Mouse (Mus musculus) right cerebral cortex, postnatal 25 days (tissue): ENCODE data around the gene Hist1h2bf.
"Not testable (repeated sequence)": the region's sequence is repeated elsewhere in the genome, so short reads cannot be mapped to it uniquely, and the experiment has no call there.

Source experiments
- DNase-seq: peaks from one replicate; pipeline ENCODE4 v3.0.0; 2022

Hist1h2bf gene

DNA sequence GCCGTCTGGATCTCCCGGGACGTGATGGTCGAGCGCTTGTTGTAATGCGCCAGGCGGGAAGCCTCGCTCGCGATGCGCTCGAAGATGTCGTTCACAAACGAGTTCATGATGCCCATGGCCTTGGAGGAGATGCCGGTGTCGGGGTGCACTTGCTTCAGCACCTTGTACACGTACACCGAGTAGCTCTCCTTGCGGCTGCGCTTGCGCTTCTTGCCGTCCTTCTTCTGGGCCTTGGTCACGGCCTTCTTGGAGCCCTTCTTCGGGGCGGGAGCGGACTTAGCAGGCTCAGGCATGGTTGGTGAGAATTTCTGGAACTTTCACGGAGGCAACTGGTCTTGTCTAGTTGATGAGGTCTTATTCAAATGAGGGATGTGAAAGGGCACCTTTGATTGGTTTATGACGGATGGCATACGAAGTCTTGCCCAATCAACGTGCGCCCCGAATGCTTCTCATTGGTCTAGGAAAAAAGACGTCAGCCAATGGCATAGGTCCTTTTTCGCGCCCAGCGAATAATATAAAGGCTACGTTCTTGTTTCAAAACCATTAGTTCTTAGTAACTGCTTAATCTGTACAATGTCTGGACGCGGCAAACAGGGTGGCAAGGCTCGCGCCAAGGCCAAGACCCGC lies at the start of gene Hist1h2bf, which contains the start of gene Hist1h2ad:
Gene Hist1h2bf (minus strand): TSS at position 299 of the 627 bp plus-strand sequence.
Gene Hist1h2ad (plus strand): TSS at position 484 of the 627 bp plus-strand sequence.
- DNase-seq = peak; percentile 88

DNA sequence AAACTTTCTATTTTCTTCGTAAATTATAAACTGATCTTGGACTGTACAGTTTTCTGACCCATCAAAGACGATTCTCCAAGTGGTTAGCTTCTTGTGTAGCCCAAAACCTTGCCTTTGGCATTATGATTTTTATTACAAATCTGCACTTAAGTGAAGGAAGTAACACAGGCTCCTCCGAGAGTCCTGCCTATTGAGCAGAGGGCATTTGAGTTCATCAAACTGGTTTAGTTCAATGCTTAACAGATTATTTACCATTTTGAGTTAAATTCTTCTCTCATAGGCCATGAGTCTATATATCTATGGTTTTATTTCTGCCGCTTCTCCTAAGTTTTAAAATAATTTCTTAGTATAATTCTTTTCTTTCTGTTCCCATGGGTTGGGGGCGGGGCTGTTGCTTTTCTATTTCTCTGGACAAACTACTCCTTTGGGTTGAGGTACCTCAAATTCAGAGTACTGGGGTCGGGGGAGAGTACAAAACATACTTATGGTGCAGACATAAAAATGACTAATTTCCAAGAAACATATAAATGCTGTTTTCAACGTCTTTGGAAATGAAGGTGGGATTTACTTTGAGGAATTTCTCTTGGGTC lies 49.0 kb upstream of the Hist1h2bf start:
- no peak for DNase-seq

DNA sequence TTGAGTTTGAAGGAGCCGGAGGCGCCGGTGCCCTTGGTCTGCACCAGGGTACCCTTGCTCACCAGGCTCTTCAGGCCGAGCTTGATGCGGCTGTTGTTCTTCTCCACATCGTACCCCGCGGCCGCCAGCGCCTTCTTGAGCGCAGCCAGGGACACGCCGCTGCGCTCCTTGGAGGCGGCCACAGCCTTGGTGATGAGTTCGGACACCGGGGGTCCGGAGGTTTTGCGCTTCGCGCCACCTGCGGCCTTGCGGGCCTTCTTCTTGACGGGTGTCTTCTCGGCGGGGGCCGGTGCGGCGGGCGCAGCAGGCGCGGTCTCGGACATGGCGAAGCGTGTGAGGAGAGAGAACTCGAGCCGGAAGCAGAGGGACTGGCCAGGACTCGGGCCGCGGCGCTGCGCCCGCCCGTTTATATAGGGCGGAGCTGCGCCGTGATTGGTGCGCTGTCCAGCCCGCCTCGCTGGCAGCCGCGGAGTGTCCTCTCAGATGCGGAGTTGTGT lies 48.2 kb upstream of the Hist1h2bf start, which contains the start of gene Hist1h1e:
Gene Hist1h1e (minus strand): TSS at position 384 of the 497 bp plus-strand sequence.
- peak; percentile 89 for DNase-seq

DNA sequence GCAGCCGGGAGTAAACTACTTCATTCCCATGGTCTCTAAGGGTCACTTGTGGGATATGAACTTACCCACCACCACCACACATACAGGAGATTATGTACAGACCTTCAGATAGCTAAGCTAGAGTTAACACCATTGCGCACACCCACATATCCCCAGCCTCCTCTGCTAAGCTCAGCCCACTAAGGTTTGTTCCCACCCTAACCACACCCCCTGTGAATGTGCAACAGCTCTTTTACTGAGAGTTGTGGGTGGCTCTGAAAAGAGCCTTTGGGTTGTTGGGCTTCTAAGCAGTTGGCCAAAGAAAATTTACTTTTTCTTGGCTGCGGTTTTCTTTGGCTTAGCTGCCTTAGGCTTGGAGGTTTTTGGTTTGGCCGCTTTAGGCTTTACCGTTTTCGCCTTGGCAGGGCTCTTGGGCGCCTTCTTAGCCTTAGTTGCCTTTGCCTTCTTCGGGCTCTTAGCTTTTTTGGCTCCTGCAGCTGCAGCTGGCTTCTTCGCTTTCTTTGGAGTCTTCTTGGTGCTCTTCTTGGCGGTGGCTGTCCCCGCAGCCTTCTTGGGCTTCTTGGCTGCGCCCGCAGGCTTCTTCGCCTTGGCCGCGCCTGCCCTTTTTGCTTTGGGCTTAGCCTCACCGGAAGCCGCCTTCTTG lies 47.7 kb upstream of the Hist1h2bf start:
- DNase-seq = peak; percentile 59

DNA sequence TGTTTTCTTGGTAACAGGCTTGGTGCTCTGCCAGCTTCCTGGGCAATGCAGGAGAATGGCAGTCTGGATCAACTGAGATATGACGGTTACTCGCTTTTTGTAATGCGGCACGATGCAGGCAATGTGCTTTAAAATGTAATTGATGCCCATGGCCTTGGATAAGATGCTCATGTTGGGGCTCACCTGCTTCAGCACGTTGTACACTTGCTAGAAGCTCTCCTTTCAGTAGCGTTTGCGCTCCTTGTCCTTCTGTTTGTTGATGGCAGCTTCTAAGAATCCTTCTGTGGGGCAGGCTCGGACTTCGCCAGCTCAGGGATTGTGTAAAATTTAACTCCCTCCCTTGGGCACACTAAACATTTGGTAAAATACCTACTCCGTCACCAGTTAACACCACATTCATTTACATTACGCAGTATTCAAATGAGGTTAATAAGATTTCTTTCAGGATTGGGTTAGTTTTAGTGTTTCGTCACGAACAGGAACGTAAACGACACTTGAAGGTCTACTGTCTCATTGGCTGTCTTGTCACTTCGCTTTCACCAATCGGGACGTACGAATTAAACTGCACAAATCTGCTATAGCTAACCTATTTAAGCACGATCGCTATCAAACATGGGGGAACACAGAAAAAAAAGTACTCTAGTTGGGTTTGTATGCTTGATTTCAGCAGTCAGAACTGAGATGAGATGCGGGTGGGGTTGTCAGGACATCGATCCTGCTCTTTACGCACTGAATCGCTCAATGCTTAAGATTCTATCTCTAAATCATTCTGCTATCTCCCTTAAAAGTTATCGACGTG lies 46.9 kb upstream of the Hist1h2bf start, which contains the start of gene Hist1h2be:
Gene Hist1h2be (minus strand): TSS at position 392 of the 799 bp plus-strand sequence.
- DNase-seq = peak; percentile 72

DNA sequence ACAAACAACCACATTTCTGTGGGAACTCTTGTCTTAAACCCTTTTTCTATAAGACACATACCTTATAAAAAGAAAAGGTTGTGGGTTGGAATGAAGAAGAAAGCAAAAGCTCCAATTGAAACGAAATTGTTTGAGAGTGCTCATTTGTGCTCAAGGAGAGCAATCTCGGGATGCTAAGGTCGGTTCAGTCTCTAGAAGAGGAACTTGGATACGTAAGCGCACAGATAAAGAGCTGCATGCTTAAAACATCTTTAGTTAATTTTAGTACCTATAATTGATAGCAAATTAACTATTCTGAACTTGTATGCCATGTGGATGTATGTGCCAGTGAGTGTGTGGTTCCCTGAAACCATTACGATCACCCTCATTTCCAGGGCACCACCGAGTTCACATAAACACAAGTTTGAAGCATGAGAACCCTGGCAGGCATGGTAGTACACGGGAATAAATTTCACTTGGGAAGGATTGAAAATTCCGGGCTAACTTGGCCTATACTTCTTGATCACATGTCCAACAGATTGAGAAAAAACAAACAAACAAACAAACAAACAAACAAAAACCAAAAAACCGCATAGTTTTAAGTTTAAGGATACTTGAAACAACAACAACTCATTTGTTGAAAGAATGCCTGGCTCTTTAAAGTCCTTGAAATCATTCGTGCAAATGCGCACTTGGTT lies 46.2 kb upstream of the Hist1h2bf start:
- DNase-seq = no peak

DNA sequence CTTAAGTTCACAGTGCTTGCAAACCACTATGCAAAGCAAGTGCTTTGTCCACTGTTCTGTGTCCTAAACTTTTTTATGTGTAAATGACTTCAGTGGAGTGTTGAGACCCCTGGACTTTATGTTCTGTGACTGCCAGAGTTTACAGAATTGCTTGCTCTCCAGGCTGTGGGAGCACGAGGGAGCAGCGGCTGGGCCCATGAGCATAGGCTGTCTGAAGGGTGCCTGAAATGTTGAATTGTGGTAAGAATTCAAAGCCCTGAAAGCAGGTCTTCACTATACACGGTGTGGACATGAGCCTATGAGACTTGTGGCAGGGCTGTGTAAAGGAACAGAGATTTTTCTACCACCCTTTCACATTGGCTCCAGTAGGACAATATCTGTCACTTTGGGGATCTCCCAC lies 37.6 kb upstream of the Hist1h2bf start:
- no peak for DNase-seq

DNA sequence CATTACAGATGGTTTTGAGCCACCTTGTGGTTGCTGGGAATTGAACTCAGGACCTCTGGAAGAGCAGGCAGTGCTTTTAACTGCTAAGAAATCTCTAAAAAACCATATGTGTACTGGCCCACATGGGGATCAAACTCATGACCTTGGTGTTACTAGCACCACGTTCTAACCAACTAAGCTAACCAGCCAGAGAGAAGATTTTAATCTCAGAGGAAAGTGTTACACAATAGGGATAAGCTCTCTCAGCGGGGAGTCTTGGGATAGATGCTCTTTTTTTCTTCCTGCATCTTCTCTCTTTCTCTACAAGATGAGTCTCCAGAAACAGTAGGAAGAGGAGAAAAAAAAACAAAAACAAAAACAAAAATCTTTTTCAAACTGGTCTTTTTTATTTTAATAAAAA lies 36.4 kb upstream of the Hist1h2bf start:
- no peak for DNase-seq

DNA sequence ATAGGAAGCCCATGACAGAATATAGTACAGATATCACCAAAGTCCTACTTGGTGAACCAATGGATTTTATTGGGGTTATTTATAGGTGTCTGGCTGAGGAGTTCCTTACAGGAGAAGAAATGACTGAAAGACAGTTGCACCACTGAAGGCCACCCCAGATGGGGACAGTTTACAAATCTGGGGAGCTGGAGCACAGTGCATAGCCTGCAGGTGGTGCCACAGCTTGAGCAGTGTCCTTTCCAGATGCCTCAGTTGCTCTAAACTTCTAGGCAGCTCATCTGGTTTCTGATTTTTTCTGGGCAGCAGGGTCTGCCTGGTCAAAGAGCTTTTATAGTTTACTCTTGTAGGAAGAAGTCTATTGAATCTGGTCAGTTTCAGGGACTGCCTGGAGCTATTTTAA lies 35.8 kb upstream of the Hist1h2bf start:
- DNase-seq = no peak

DNA sequence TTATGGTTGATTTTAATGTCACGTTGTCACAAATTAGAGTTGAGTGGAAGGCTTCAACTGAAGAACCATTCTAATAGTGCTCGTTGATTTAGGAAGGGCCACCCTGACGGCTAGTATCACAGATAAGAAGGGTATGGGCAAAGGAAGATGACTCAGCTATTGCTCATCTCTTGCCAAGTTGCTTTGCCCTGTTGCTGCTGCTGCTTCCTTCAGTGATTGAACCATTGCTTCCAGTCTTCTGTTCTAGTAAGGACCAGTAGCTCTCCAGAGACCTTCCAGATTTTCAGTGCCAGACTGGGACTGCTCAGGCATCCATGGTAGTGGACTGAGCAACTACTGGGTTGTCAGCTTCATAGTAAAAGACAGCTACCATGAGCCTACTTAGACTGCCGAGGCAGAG lies 35.2 kb upstream of the Hist1h2bf start:
- no peak for DNase-seq

DNA sequence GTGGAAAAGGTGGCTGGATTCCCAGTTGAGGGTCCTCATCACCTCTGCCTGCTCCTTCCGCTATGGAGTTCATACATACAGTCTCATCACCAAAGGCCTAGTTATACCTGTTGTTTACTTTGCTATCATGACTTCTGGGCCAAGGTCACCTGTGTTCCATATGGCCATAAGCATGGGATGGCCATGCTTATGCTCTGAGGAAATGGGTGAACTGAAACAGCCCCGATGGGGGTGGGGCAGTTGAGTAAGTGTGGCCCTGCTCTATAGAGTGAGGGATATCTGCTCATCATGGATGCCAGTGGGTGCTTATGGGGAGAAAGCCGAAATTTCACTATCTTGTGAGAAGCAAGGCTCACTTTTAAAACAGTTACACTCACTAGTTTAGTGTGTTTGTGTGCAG lies 31.1 kb upstream of the Hist1h2bf start:
- DNase-seq = no peak

DNA sequence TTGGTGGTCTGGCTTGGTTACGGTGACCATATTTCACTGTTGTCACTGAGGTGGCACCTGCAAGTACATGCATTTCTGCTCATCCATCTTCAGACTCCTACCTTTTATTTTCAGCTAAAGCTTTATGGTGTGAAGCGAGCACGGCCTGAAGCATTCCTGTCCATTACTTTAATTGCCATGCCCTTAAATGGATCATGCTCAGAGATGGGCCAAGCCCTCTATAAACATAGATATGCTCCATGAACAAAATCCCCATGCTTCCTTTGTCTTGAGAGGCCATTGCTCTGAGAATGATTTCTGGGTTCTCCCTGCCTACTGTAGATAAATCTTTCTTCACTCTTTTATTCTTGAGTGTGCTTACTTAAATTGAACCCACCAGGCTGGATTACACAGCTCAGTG lies 30.5 kb upstream of the Hist1h2bf start:
- DNase-seq = no peak

DNA sequence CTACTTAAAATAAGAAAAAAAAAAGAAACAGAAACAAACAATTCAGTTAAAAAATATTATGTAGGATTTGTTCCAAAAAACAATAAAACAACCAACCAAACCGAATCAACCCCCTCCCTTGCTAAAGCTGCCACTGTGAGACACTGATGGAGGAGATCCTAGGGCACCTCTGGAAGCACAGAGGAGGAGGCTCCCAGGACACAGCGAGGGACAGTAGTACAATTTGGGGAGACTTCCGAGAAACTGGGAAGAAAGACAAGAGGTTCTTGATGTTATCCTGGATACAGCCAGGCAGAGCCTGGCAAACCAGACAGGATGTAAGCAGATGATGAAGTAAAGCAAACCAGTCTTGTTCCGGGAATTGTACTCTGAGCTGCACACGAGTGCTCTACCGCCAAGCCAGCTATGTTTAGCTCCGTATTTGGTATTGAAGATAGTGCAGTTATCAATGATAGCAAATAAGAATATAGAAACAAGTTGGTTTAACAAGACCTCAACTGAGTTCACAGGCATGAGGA lies 29.2 kb upstream of the Hist1h2bf start:
- DNase-seq = no peak

DNA sequence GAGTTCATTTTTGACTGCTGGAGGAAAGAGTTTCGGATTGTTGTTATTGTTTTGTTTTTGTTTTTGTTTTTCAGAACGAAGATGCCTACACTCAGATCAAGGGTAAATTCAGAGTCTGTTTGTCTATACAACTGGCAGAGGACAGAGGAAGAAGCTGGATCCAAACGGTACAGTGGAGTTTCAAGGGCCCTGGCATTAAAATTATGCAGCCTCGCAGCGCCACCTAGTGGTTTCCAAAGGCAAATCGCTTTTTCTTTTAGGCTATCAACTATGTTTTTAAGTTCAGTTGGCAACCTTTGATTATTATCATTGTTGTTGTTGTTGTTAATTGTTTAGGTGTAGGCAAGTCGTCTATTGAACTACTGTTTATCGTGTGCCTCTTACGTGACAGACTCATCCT lies 24.0 kb upstream of the Hist1h2bf start:
- DNase-seq = peak; percentile 50

DNA sequence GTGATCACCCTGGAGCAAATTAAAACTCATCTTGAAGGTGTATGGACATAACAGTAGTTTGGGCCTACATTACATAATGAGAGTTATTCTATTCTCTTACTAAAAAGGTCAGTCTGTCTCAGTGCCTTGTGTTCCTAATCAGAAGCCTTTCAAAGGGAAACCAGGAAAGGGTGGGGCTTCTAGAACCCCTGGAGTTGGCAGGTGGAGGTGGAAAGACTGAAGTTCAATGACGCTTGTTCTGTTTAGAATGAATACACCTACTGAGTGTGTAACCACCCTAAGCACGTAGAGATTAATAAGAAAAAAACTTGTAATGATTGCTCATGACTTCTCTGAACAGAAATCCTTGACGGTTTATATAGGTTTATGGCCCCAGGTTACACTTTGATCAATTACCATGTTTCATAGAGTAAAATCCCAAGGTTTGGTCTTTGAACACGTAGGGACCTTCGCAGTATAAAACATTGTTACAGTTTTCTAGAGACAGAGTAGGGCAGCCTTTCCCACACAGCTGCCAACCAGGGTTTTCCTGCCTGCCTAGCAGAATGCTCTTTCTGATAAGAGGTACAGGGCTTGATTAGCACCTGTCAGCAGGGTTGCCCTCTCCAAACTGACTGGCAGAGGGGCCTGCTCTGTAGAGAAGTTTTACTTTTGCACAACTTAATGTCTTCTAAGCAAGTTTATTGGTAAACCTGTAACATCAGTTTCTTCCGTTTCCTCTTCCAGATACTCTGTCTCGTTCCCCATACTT lies 21.8 kb upstream of the Hist1h2bf start:
- no peak for DNase-seq

DNA sequence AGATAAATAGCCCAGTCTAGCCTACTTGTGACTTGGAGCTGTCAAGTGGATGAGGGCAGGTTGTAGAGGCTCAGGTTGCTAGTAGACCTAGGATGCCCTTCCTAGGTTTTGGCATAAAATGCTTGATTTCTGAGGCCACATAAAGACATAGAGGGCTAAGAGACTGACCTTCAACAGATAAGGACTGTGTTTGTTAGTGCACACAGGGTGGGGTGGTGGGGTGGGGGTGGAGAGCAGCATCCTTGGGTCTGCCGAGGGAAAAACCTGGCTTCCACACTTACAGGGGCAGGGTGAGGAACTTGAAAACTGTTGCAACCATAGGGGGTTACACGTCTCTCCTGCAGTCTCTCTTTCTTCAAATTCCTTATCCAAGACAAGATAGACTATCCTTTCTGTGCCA lies 21.2 kb upstream of the Hist1h2bf start:
- DNase-seq = no peak

DNA sequence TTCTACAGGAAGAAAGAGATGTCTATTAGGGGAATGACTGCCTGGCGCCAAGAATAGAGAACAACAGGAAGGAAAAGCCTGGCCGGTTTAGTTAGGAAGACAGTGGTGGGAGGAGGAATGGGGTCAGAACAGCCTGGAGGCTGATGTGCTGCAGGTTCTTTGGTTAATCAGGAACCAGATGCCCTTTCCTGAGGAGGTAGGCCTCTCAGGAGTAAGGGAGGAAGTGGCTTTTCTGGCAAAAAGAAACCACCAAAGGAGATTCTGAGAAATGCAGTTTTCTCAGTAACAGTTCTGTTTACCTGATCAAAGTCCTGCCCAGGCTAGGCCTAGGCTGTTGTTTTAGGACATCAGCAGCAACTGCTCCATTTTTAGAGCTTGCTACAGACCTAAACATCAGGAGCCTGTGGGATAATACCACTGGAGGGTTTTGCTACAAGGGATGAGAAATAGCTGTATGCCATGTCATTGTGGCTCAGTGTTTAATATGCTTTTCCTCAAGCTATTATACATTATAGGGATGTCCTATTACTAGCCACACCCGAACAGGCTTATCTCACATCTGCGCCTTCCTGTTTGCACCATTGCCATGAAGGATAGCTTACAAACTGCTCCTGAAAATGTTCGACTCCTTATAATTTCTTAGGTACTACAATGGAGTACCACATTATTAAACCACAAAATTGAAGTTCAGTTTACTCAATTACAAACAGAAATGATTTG lies 19.2 kb upstream of the Hist1h2bf start:
- no peak for DNase-seq

DNA sequence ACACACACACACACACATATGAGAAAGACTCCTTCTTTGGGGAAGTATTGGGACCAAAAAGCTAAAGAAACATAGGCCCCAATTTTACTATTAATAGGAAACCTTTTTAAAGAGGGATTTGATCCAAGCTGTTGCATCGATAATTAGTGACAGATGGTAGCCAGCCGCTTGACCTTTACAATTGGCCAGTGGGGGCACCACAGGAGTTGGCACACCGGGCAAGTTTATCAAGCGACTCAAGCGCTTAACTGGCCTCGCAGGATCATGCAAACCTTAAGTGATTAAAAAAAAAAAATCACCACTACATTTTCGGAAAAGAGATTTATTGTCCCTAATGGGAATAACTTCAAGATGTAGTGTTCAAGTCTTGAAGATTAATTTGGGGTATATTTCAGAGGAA lies 18.6 kb upstream of the Hist1h2bf start:
- no peak for DNase-seq

DNA sequence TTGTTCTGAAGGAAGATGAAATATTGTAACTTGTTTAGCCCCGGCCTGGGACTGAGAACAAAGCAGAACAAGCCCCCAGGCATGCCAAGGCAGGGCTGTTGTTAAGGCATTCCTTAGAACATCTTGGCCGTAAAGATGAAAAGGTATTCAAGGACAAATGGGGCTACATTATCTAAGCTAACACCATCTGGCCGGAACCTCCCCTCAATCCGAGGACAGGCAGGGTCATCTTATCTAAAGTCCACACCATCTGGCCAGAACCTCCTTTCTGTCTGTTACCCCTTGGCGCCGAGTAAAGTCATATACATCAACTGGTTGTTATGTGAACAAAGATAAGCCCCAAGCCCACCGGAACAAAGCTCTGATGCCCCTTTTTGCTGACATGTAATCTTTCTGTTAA lies 17.9 kb upstream of the Hist1h2bf start:
- not testable (repeated sequence) for DNase-seq

DNA sequence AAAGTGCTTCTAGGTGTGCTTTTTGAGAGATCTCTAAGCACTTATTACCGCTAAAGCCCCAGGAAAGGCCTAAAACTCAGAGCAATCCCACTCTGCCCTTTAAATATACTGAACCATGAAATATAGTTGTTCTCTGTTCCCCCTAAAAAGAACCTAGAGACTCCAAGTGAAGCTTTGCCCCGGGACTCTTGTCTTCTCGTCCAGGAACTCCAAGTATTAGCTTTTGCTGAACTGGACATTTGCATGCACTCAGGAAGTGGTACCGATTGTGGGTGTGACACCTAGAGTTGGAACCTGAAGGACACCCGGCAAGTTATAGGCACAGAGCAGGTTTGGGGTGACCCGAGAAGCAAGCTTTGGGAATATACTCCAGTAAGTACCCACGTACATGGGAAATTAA lies 17.2 kb upstream of the Hist1h2bf start:
- DNase-seq = no peak

DNA sequence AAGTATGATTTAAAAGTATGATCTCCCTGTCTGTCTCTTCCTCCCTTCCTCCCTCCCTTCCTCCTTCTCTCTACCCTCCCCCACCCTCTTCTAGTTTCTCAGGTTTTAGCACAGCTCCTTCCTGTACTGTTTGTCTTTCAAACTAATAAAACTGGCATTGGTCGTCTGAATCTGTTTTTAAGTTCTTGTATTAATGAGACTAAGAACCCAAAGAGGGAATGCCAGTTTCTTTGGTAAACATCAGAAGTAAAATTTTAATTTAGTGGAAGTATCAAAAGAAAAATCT lies 12.9 kb upstream of the Hist1h2bf start:
- DNase-seq = no peak
